Mouse (Mus musculus): ENCODE results near the gene Atp2a1. TPM values are rescaled to one million over a fixed set of nuclear protein-coding genes. Genes with fewer than 3 reads are reported as not detected.

Atp2a1 gene
- total and polyA plus RNA-seq, 3 experiments, result 0.04 to 0.47 TPM; not detected in 1

GRCm38 (mm10) chr7:126446217-126446616 is 16.7 kb downstream of the Atp2a1 start:
- no peaks in the 10 kb centered on the region for H3K27me3 ChIP-seq (ENCODE audit: control insufficient read depth in 1 of 2, insufficient read depth in 2 of 2, low read length in 2 of 2)
- no peaks in the 10 kb centered on the region; a peak in 1 of 4 replicates for H3K4me1 ChIP-seq (ENCODE audit: control insufficient read depth in 1 of 2, insufficient read depth in 2 of 2, low read length in 2 of 2)
- H3K36me3 ChIP-seq (ENCODE audit: control insufficient read depth in 1 of 2, insufficient read depth in 2 of 2, low read length in 2 of 2), result no peaks in the 10 kb centered on the region
- H3K9me3 ChIP-seq (replicated peaks; ENCODE audit: insufficient read depth, low read length), result no peaks in the 10 kb centered on the region
- TF ChIP-seq JUND (IDR thresholded peaks at IDR 0.05; ENCODE audit: low read depth, low read length), result no peak
- TF ChIP-seq GATA1 (IDR thresholded peaks at IDR 0.05; ENCODE audit: low read depth, low read length), result no peak
- TF ChIP-seq ZKSCAN1 (IDR thresholded peaks at IDR 0.05; ENCODE audit: low read depth, low read length), result no peak
- no peak for TF ChIP-seq USF1 (IDR thresholded peaks at IDR 0.05; ENCODE audit: low read depth, low read length)
- no peak for TF ChIP-seq HCFC1 (IDR thresholded peaks at IDR 0.05; ENCODE audit: low read depth, low read length)
- no peak for TF ChIP-seq ELF1 (IDR thresholded peaks at IDR 0.05; ENCODE audit: low read depth, low read length)
- TF ChIP-seq MYB (IDR thresholded peaks at IDR 0.05; ENCODE audit: low read depth, low read length), result no peak
- TF ChIP-seq ETS1 (IDR thresholded peaks at IDR 0.05; ENCODE audit: low read depth, low read length), result no peak
- no peak for TF ChIP-seq RCOR1 (IDR thresholded peaks at IDR 0.05; ENCODE audit: low read depth, low read length)
- DNase-seq (ENCODE audit: low read depth, low spot score), result no peak
- H3K27ac ChIP-seq (ENCODE audit: control insufficient read depth, low read depth, low read length), result no peak overlapping the region
- no peaks in the 10 kb centered on the region for H3K79me2 ChIP-seq (ENCODE audit: control insufficient read depth, insufficient read depth, low read length, poor library complexity)
- H3K4me3 ChIP-seq (ENCODE audit: control insufficient read depth in 1 of 2, insufficient read depth in 1 of 2, low read depth in 2 of 2, low read length in 2 of 2), result no peak overlapping the region
- H3K9ac ChIP-seq (ENCODE audit: control insufficient read depth, low read depth, low read length, poor library complexity, severe bottlenecking), result no peak overlapping the region

- no peaks in the 10 kb centered on the region for H3K4me1 ChIP-seq (ENCODE audit: control insufficient read depth in 1 of 2, insufficient read depth in 2 of 2, low read length in 2 of 2)
- H3K9ac ChIP-seq (ENCODE audit: control insufficient read depth, low read depth, low read length, poor library complexity, severe bottlenecking), result no peak overlapping the region
- no peak for DNase-seq (ENCODE audit: low read depth, low spot score)
- no peaks in the 10 kb centered on the region for H3K9me3 ChIP-seq (replicated peaks; ENCODE audit: insufficient read depth, low read length)
- H3K27me3 ChIP-seq (ENCODE audit: control insufficient read depth in 1 of 2, insufficient read depth in 2 of 2, low read length in 2 of 2), result no peaks in the 10 kb centered on the region
- H3K79me2 ChIP-seq (ENCODE audit: control insufficient read depth, insufficient read depth, low read length, poor library complexity), result no peaks in the 10 kb centered on the region
- no peak overlapping the region for H3K27ac ChIP-seq (ENCODE audit: control insufficient read depth, low read depth, low read length)
- TF ChIP-seq TCF12 (IDR thresholded peaks at IDR 0.05; ENCODE audit: low read depth, low read length) (no peak), CHD1 (IDR thresholded peaks at IDR 0.05; ENCODE audit: low read depth, low read length) (no peak), ZKSCAN1 (IDR thresholded peaks at IDR 0.05; ENCODE audit: low read depth, low read length) (no peak), ZC3H11A (IDR thresholded peaks at IDR 0.05; ENCODE audit: low read depth, low read length) (no peak), MYB (IDR thresholded peaks at IDR 0.05; ENCODE audit: low read depth, low read length) (no peak), MAX (IDR thresholded peaks at IDR 0.05; ENCODE audit: low read length) (no peak), TAL1 (IDR thresholded peaks at IDR 0.05; ENCODE audit: low read length) (no peak), MXI1 (IDR thresholded peaks at IDR 0.05; ENCODE audit: low read depth, low read length) (no peak), GABPA (IDR thresholded peaks at IDR 0.05; ENCODE audit: low read depth, low read length) (no peak), RAD21 (IDR thresholded peaks at IDR 0.05; ENCODE audit: low read depth, low read length) (no peak), MAFK (IDR thresholded peaks at IDR 0.05; ENCODE audit: borderline replicate concordance, low read depth, low read length) (no peak), CHD2 (IDR thresholded peaks at IDR 0.05; ENCODE audit: low read length) (no peak), ETS1 (IDR thresholded peaks at IDR 0.05; ENCODE audit: low read depth, low read length) (no peak), EP300 (IDR thresholded peaks at IDR 0.05; ENCODE audit: low read depth in 1 of 2, low read length in 2 of 2) (no peak)
- H3K4me3 ChIP-seq (ENCODE audit: control insufficient read depth in 1 of 2, insufficient read depth in 1 of 2, low read depth in 2 of 2, low read length in 2 of 2), result no peak overlapping the region
- no peaks in the 10 kb centered on the region for H3K36me3 ChIP-seq (ENCODE audit: control insufficient read depth in 1 of 2, insufficient read depth in 2 of 2, low read length in 2 of 2)
Measured at GRCm38 (mm10) chr7:126445104-126445815, 17.6 kb downstream of the Atp2a1 start.
